Mouse (Mus musculus) large intestine, adult 2 months (tissue): ENCODE results near the gene Nop53. TPM values are rescaled to one million over a fixed set of nuclear protein-coding genes. Genes with fewer than 3 reads are reported as not detected.
"Not testable (repeated sequence)": the region's sequence is repeated elsewhere in the genome, so short reads cannot be mapped to it uniquely, and the experiment has no call there.

Experiments used
- DNase-seq: peaks from one replicate; pipeline ENCODE4 v3.0.0-alpha.2; 2012; ENCODE audit warnings: low read depth, low spot score
- WGBS: fragments of 180-500 bp; shearing (Covaris S2); methylation state at CpG from one replicate; pipeline ENCODE4 v1.1.7; 2018; 5-methylcytosine and 5-hydroxymethylcytosine counted together
- polyA plus RNA-seq: library from polyadenylated mRNA; depleted of rRNA; stranded (reverse); fragments of >200 nt; gene quantifications from 2 replicates; pipeline ENCODE4 v1.2.3, GENCODE M21; 2012

The Nop53 gene
- polyA plus RNA-seq, 1 experiment: 80.5 TPM

DNA sequence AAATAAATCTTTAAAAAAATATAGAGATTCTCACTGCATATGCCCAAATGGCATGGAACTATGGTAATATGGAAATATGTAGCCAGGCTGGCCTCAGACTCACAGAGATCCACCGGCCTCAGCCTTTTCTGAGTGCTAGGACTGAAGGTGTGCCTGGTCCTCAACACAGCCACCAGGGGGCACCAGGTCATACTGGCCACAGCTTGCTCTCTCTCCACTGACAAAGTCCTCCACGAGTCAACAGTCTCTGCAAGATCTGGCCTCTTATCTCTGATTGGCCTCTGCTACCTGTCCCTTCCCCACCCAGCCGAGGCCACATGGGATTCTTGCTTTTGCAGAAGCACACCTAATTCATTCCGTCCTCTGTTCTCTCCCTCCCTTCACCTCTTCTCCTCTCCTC lies 16.0 kb downstream of the Nop53 start:
- DNase-seq: no peak
- WGBS: 25% methylated on average over 4 of the region's 4 CpGs

DNA sequence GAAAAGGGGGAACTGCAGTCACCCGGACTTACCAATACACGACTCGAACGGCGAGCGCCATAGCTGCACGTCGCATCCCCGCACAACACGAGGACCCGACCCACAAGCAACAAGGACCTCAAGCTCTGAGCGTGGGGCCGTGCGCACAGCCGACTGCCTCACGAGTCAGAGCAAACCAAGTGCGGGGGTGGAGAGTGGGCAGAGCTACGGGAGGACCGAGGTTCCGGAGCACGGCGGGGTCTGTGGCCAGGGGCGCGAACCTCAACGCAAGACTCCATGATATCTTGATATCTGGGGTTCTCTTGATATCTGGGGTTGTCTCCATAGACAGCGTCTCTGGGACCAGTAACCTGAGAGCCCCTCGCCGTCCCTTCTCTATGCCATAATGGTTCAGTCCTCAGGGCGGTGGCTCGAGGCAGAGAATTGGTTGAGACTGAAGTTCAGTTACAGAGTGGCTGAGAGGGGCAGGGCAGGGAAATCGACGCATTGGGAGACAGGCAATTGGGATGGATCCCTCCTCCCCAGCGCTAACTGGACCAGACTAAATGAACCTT lies 23.6 kb downstream of the Nop53 start, which contains the start of gene Selenow:
TSS of gene Selenow (minus strand) at position 183 of the 554 bp plus-strand sequence.
- peak; percentile 81 for DNase-seq
- under 1% methylated on average over 33 of the region's 33 CpGs for WGBS

DNA sequence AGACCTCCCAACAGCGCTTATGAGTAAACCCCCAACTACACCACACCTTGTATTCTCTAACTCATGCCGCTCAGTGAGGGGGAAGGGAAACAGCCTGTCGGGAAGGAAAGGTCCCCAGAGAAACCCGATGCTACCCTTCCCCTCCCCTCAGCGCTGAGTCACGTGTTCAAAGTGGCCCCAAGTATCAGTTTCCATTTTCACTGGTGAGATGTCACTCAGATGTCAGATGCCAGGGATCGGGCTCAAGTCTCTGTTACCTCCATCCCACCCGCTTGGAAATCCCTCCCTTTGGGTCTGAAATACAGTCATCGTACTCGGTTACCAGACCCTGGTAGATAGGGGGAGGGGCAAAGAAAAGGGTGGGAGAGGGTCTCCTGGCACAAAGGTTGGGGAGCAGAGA lies 24.1 kb downstream of the Nop53 start:
- WGBS: under 1% methylated on average over 10 of the region's 10 CpGs
- no peak for DNase-seq

DNA sequence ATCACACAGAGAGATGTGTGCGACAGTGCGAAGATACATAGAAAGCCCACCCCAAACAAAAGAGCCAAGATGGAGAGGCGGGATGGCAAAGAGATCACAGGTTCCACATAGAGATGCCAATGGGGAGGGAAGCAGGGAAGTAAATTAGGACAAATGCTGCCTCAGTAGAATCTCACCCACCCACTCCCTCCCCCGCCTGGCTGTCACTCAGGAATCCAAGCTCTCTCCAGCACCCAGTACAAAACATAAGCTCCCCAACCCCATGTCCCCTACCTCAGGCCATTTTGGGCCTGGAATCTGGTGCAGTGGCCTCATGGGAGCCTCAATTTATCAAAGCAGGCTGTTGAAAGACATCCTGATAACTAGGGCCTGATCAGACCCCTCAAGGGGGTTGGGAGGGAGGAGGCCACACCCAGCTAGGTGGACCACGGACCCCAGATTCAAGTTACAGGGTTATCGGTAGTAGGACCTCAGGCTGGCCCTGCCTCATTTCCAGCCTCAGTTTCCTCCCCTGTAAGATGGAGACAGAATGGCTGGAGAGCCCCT lies 25.2 kb downstream of the Nop53 start:
- DNase-seq: no peak
- WGBS: 81% methylated on average over 6 of the region's 6 CpGs

DNA sequence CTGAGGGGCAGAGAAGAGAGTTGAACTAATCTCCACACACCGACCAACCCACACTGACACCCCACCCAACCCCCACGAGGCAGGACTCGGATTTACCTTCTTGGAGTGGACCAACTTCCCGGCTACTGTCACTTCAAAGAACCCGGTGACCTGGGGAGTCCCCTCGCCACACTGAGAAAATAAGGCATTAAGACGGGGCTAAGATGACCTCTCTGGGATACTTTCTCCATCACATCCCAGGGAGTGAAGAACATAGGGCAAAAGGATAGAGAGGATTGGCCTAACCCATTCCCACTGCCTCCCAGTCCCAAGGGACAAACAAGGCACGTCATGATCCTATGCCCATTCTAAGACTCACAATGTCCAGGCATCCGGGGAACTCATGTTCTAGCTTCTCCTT lies 25.9 kb downstream of the Nop53 start:
- DNase-seq: no peak
- WGBS: 93% methylated on average over 9 of the region's 9 CpGs

DNA sequence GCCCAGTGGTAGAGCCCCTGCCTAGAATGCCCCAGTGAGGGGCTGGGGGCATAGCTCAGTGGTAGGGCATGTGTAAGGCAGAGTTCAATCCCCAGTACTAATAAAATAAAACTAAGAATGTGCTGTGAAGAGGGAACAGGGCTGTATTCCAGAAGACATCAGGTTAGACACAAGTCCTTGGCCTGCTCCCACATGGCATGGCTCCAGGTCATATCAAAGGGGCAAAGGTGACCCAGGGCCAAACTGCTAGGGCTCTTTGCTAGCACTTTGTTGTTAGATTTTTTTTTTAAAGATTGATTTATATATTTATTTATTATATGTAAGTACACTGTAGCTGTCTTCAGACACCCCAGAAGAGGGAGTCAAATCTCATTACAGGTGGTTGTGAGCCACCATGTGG lies 27.5 kb downstream of the Nop53 start:
- DNase-seq: no peak

DNA sequence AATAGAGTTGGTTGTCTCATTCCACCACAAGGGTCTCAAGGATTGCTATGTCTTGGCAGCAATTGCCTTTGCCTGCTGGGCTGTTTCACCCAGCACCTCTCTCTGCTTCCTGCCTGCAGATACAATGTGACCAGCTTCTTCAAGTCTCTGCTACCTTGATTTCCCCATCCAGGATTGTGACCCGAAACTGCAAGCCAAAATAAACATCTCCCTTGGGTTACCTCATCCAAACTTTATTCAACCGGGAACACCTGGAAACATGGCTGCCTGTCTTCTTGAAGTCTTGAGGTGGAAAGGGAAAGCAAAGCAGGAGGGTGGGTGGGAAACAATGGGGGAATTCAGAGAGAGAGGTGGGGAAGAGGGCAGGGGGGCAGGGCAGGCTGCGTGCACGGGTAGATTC lies 28.9 kb downstream of the Nop53 start:
- WGBS: 57% methylated on average over 4 of the region's 4 CpGs
- DNase-seq: no peak

DNA sequence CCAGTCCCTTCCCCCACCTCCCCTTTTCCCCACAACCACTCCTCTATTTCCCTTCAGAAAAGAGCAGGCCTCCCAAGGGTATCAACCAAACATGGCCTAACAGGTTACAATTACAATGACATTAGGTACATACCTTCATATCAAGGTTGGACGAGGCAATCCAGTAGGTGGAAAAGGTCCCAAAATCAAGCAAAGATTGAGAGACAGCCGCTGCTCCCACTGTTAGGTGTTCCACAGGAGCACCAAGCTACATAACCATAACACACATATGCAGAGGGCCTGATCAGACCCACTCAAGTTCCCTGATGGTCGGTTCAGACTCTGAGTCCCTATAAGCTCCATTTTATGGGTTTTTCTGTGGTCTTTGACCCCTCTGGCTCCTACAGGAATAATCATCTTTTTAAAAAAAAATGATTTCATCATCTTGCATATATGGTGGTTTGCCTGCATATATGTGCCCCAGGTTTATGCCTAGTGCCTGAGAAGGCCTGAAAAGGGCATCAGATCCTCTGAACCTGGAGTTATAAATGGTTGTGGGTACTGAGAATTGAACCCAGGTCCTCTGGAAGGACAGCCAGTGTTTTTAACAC lies 29.6 kb downstream of the Nop53 start:
- no peak for DNase-seq
- 70% methylated on average over 3 of the region's 3 CpGs for WGBS

DNA sequence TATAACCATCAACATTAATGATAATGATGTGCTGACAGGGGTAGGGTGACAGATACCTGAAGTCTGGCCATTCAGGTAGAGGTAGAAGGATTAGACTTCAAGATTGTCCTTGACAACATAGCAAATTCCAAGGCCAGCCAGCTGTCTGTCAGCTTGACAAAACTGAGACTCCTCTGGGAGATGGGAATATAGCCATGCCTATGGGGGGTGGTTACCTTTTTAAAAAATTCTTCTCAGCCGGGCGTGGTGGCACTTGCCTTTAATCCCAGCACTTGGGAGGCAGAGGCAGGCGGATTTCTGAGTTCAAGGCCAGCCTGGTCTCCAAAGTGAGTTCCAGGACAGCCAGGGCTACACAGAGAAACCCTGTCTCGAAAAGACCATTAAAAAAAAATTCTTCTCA lies 30.2 kb downstream of the Nop53 start:
- WGBS: 86% methylated on average over 4 of the region's 4 CpGs

DNA sequence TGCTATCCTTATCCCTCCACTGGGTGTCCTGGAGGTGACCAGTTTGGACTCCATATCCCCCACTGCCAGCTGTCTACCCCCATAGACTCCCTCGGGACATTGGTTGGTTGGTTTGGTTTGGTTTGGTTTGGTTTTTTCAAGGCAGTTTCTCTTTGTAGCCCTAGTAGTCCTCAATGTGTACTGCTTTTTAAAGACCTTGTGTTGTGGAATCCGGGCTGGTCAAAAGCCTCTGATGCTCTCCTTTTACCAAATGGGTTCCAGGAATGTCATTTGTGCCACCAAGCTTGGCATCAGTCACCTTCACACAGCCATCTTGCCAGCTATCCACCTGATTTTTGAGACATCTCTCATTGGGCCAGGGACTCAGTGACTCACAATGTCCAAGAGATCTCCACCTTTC lies 31.1 kb downstream of the Nop53 start:
- DNase-seq: no peak
- WGBS: 79% methylated on average over 2 of the region's 2 CpGs

More for the DNA sequence above, 30.2 kb downstream of the Nop53 start:
- DNase-seq: not testable (repeated sequence)

DNA sequence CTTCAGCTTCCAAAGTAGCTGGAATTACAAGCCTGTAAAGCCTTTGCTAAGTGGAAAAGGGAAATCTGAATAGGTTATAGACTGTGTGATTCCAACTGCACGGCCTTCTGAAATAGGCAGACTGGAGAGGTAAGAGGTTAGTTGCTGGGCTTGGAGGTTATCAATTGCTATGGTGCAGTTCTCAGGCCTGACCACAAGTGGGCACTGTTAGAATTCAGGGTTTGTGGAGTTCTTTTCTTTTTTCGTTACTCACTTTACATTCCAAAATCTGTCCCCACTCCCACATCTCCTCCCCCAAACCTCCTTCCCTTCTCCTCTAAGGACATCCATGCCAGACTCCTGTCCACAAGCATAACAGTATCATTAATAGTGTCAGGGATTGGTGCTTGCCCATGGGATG lies 31.6 kb downstream of the Nop53 start:
- no peak for DNase-seq
- WGBS: 31% methylated on average over 2 of the region's 2 CpGs

DNA sequence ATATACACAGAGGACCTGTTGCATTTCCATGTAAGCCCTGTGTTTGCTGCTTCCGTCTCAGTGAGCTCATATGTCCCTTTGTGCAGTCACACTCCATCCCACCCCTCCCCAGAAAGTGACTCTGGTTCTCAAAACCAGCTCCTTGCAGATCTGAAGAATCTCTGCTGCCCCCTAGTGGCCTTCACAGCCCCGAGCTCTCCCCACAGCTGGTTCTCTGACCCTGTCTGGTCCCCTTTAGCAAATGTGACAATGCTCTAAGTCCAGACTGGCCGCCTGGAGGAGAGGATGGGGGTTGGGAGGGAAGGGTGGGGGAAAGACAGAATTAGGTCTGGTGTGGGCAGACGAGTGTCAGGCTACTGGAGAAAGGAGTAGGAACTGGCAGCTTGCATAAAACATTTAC lies 33.7 kb downstream of the Nop53 start:
- no peak for DNase-seq
- WGBS: 3% methylated on average over 4 of the region's 4 CpGs

DNA sequence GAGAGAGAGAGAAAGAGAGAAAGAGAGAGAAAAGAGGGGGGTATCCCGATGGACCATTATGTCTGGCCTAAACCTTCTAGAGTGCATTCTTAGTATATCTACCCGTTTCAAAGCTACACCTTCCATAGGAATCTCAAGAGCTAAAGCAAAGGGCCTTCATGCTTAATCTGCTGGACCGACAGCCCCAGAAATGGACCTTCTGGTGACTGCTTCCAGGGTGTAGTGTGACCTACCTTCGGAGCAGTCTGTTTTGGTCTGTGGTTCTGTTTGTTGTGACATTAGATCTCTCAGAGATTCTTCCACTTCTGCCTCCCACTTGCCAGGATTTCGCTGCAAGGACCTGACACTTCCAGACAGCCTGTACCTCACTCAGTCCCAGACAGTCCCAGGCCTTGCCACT lies 35.4 kb downstream of the Nop53 start:
- WGBS: 76% methylated on average over 5 of the region's 5 CpGs

DNA sequence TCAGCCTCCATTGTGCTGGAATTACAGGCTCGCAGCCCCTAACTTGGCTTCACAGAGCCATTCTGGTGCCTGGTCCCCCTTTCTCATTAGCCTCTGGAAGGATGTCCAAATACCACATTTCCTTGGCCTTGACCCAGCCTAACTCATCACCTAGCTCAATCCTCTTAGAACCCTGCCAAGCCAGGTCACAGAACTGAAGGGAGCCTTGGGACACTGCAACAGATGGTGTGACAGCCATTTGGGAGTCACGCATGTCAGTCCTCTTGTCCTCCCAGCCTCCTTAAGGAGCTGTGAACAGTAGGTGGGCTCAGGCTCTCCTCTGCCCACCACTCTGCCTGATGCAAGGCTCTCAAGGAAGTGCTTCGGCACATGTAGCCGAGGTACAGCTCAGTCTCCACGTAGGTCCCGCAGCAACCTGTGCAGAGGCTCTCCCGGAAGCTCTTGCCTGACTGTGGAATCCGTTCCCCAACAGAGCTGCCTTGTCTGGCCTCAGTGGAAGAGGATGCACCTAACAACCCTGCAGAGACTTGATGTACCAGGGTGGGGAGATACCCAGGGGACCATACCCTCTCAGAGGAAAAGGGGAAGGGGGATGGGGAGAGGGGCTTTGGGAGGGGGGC lies 37.8 kb downstream of the Nop53 start:
- 82% methylated on average over 8 of the region's 8 CpGs for WGBS
- no peak for DNase-seq

More for the DNA sequence above, 35.4 kb downstream of the Nop53 start:
- no peak for DNase-seq

DNA sequence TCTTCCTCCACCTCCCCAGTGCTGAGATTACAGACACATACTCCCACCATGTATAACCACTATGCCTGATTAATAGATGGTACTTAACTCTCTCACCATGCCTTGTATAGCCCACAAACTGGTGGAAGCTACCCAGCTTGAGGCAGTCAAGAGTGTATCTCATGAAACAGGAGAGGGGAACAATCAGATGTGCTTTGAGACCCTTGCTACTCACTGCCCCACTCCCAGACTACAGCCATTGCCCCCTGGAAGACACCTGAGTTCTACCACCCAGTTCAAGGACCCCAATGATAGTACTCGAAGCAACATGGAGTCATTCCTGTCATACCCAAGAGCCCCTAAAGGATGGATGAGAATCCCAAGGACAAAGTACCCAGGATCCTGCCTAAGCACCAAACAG lies 39.3 kb downstream of the Nop53 start:
- whole genome bisulfite sequencing: 68% methylated on average over 1 of the region's 1 CpGs
- DNase-seq: no peak

DNA sequence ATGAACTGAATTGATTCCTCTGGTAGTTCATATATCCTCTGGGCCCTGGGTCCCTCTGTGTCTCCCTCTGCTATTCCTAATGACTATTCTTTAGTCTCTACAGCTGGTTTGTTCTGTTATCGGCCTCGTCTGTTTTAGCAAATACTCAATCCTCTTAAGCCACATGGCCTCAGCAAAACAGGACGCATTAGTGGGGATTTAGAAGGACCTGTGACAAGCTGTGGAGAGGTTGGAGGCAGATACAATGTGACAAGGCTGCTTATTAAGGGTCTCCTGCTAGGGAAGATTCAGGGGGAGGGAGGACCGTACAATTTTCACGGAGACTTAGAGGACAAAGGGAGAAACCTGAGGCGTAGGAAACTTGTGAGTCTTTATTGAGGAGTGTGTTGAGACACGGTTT lies 40.0 kb downstream of the Nop53 start:
- no peak for DNase-seq
- 75% methylated on average over 7 of the region's 7 CpGs for WGBS

DNA sequence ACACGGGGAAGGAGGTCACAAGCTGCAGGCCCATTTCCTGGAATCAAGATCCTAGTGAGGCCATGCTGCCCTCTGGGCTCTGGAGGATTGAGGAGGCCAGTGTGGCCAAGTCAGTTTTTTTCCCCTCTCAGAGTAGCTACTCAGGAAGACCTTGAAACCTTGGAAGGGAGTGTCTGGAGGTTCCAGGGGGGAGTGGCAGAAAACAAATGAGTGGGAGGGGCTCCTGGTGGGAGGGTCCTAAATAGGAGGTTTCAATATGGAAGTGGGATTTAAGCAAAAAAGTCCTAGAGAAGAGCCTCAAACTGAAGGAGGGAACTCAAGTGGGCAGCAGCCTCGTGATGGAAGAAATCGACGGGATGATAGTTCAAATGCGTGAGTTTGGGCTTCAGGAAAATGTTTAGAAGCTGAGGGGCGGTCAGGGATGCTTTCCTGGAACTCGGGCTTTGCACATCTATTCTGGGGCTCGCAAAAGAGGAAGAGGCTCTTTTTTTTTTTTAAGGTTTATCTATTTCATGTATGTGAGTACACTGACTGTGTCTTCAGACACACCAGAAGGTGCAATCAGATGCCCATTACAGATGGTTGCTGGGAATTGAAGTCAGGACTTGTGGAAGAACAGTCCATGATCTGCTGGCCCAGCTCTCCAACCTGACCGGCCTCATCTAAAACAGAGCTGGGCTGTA lies 44.4 kb downstream of the Nop53 start:
- no peak for DNase-seq
- 78% methylated on average over 9 of the region's 9 CpGs for WGBS

DNA sequence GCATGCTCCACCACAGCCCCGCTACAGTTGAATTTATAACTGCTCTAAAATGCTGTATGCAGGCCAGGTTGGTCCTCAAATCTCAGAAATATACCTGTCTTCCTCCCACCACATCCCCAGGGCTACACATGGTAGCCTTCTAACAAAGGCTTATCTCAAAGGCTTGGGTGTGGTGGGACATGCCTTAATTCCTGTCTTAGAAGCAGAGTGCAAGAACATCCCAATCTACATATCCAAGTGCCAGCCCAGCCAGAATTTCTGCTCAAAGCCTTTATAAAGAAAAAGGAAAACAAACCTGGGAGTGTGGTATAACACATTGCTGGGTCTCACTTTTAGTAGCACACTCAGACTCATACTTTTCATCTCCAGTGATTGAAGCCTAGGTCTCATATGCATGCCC lies 51.6 kb downstream of the Nop53 start:
- 70% methylated on average over 1 of the region's 1 CpGs for WGBS
- DNase-seq: no peak
